8 mouse cellular contexts compared by ENCODE assay signal in genomic region chr2:32704021-32704421, GRCm38 (mm10). TPM values are rescaled to one million over a fixed set of nuclear protein-coding genes. Genes with fewer than 3 reads are reported as not detected.
A peak's percentile ranks its signal among the peaks of the same experiment; 100 is the strongest.
DNase-seq lines count a peak whose midpoint lies in the region; ATAC-seq and TF ChIP-seq lines count a peak whose summit lies in the region.

Gene Fpgs, minus strand, starts transcription at chr2:32704145.

- H3K4me1 ChIP-seq in E14TG2a.4 (replicated peaks; ENCODE audit: low read depth, low read length) = peaks cover 93% of the 10 kb centered on the region
- H3K4me1 ChIP-seq in forebrain, embryonic 16.5 days (replicated peaks; ENCODE audit: control insufficient read depth, insufficient read depth, low read length) = no peaks in the 10 kb centered on the region
- H3K4me1 ChIP-seq in neural tube, embryonic 12.5 days = no peaks in the 10 kb centered on the region

- H3K9me3 ChIP-seq in E14TG2a.4 (ENCODE audit: low read length) = no peaks in the 10 kb centered on the region
- no peaks in the 10 kb centered on the region for H3K9me3 ChIP-seq in forebrain, embryonic 16.5 days (ENCODE audit: control insufficient read depth, low read length)
- H3K9me3 ChIP-seq in neural tube, embryonic 12.5 days = no peaks in the 10 kb centered on the region

- peaks cover 79% of the 10 kb centered on the region for H3K36me3 ChIP-seq in E14TG2a.4 (ENCODE audit: insufficient read depth, low read length)
- H3K36me3 ChIP-seq in forebrain, embryonic 16.5 days (ENCODE audit: control insufficient read depth, insufficient read depth) = peaks cover 12% of the 10 kb centered on the region
- peaks cover 64% of the 10 kb centered on the region for H3K36me3 ChIP-seq in neural tube, embryonic 12.5 days

- no peak within 1 kb of the TSS for H3K4me2 ChIP-seq in forebrain, embryonic 16.5 days (ENCODE audit: low read length)
- no peak within 1 kb of the TSS for H3K4me2 ChIP-seq in neural tube, embryonic 12.5 days (replicated peaks)

- H3K4me3 ChIP-seq in E14TG2a.4 (replicated peaks; ENCODE audit: low read length) = peak within 1 kb of the TSS; percentile 45; the same call in 1 of the 2 replicates
- no peak within 1 kb of the TSS for H3K4me3 ChIP-seq in forebrain, embryonic 16.5 days (replicated peaks; ENCODE audit: low read length)
- H3K4me3 ChIP-seq in neural tube, embryonic 12.5 days = no peak within 1 kb of the TSS

- no peak for DNase-seq in gastrocnemius, postnatal 10 days
- DNase-seq in gastrocnemius, postnatal 14 days = no peak
- peak; percentile 89 to 94 for DNase-seq in kidney, postnatal 25 days
- DNase-seq in urinary bladder, postnatal 36 days (ENCODE audit: low spot score in 2 of 2) = no peak
- DNase-seq in lung, postnatal 4 days = no peak

- H3K27ac ChIP-seq in forebrain, embryonic 16.5 days (ENCODE audit: low read length) = no peak within 1 kb of the TSS
- no peak within 1 kb of the TSS for H3K27ac ChIP-seq in neural tube, embryonic 12.5 days

- H3K27me3 ChIP-seq in E14TG2a.4 (ENCODE audit: insufficient read depth, low read length) = no peaks in the 10 kb centered on the region
- H3K27me3 ChIP-seq in forebrain, embryonic 16.5 days (replicated peaks; ENCODE audit: control insufficient read depth, insufficient read depth, low read length) = no peaks in the 10 kb centered on the region
- no peaks in the 10 kb centered on the region for H3K27me3 ChIP-seq in neural tube, embryonic 12.5 days (replicated peaks)

- intact Hi-C loops in gastrocnemius, postnatal 14 days (cut with DNase I; ENCODE audit: low total_unique reads) = no loop called here

- ATAC-seq in forebrain, embryonic 16.5 days = no peak
- no peak for ATAC-seq in neural tube, embryonic 12.5 days (ENCODE audit: low FRiP score, low read depth)

- WGBS in forebrain, embryonic 16.5 days = 81% methylated on average over 2 of the region's 2 CpGs
- WGBS in neural tube, embryonic 12.5 days = 82% methylated on average over 2 of the region's 2 CpGs

- no peak for TF ChIP-seq CTCF in E14TG2a.4 (conservative IDR thresholded peaks at IDR 0.05; ENCODE audit: low read length)

- H3K9ac ChIP-seq in forebrain, embryonic 16.5 days (replicated peaks; ENCODE audit: low read depth, low read length) = no peak within 1 kb of the TSS
- no peak within 1 kb of the TSS for H3K9ac ChIP-seq in neural tube, embryonic 12.5 days

RNA-seq across cellular contexts. Expression of gene Fpgs, which starts in this region (rescaled TPM):
- total RNA-seq in gastrocnemius, postnatal 10 days (2021) = 10 to 100 TPM; 10.5 to 15.6 TPM
- 10 to 100 TPM in 1 of 2 experiments, 1 to 10 TPM in 1; 6.7 to 11.1 TPM for total RNA-seq in gastrocnemius, postnatal 14 days (2021)
- polyA plus RNA-seq in forebrain, embryonic 16.5 days (2015; fragmentation: Nextera tagmentation; extraction: Ambion mirVana) = 21.5 and 23.7 TPM in 2 replicates
- 16.4 and 17.3 TPM in 2 replicates for polyA plus RNA-seq in neural tube, embryonic 12.5 days (2016; fragmentation: Nextera tagmentation; extraction: Ambion mirVana)

Comparison
In these comparisons a context has a peak if more than half of its experiments do, and no peak if none do; other contexts are left out.
1. DNase-seq: peak in kidney, postnatal 25 days (2 of 2); none in gastrocnemius, postnatal 10 days (single experiment), gastrocnemius, postnatal 14 days (single experiment), urinary bladder, postnatal 36 days (0 of 2) and lung, postnatal 4 days (0 of 2).